Mouse (Mus musculus): ENCODE measurements around the gene Pigs.

- TF ChIP-seq CTCF (IDR thresholded peaks at IDR 0.05; ENCODE audit: borderline replicate concordance, insufficient read depth, low read length) (no peak), POLR2A (IDR thresholded peaks at IDR 0.05; ENCODE audit: low read depth, low read length) (peak; percentile 87)
Measured at GRCm38 (mm10) chr11:78301357-78302084, 26.7 kb upstream of the Pigs start, which contains the start of gene Spag5.

All from embryonic fibroblast, embryonic 13.5 days (primary cell).